Mouse (Mus musculus) CH12.LX (cell line): ENCODE data around the gene Syndig1l. TPM values are rescaled to one million over a fixed set of nuclear protein-coding genes. Genes with fewer than 3 reads are reported as not detected.

Source experiments
- DNase-seq: peaks from one replicate; pipeline ENCODE4 v3.0.0-alpha.2; 2013; ENCODE audit errors: extremely low read depth
- H3K27ac ChIP-seq: 2 replicates; pipeline ENCODE4 v1.5.1; 2012; ENCODE audit warnings: low read depth, mild to moderate bottlenecking, control low read depth, moderate library complexity; ENCODE audit not compliant: insufficient read depth
- H3K27me3 ChIP-seq: replicated peaks from 2 replicates; pipeline ENCODE3; 2012; ENCODE audit warnings: inconsistent platforms
- H3K36me3 ChIP-seq, 2 experiments: replicated peaks in 1 of 2; 2 replicates each; pipeline versions ENCODE3 to v1.6.1; 2012; ENCODE audit warnings: inconsistent platforms in 1 of 2, low read length in 1 of 2, mild to moderate bottlenecking in 1 of 2, mixed read lengths in 1 of 2, moderate library complexity in 1 of 2; ENCODE audit not compliant: control insufficient read depth in 1 of 2, insufficient read depth in 1 of 2
- H3K4me1 ChIP-seq, 2 experiments: 2 replicates each; pipeline ENCODE4 v1.6.1; 2012; ENCODE audit warnings: inconsistent platforms in 1 of 2, moderate library complexity in 1 of 2; ENCODE audit not compliant: insufficient read depth in 2 of 2, control insufficient read depth in 1 of 2
- H3K4me2 ChIP-seq: 2 replicates; pipeline ENCODE4 v1.6.1; 2012; ENCODE audit warnings: low read depth, mild to moderate bottlenecking, control low read depth; ENCODE audit not compliant: poor library complexity, insufficient read depth, severe bottlenecking
- H3K4me3 ChIP-seq, 3 experiments: fragments of 150-350 bp in 1 of 3; sonication (generic) in 1 of 3; replicated peaks in 1 of 3; 2 replicates each; pipeline versions ENCODE3 to v1.5.1; 2011 to 2012; ENCODE audit warnings: low read depth in 2 of 3, low read length in 2 of 3, mild to moderate bottlenecking in 2 of 3, moderate library complexity in 2 of 3, control low read depth in 1 of 3, improper control_type of control experiment in 1 of 3, inconsistent platforms in 1 of 3, mixed read lengths in 1 of 3; ENCODE audit not compliant: poor library complexity in 1 of 3
- H3K79me2 ChIP-seq: replicated peaks from 2 replicates; pipeline ENCODE4 v1.6.1; 2012; ENCODE audit warnings: mild to moderate bottlenecking, moderate library complexity; ENCODE audit not compliant: control insufficient read depth, poor library complexity, insufficient read depth, severe bottlenecking; ENCODE audit errors: extremely low read depth
- H3K9ac ChIP-seq: 2 replicates; pipeline ENCODE4 v1.6.1; 2012; ENCODE audit warnings: low read depth, mild to moderate bottlenecking, control low read depth, moderate library complexity; ENCODE audit not compliant: insufficient read depth
- H3K9me3 ChIP-seq: replicated peaks from 2 replicates; pipeline ENCODE3; 2012; ENCODE audit warnings: low read length, inconsistent platforms, mixed read lengths
- BHLHE40 ChIP-seq: IDR thresholded peaks from 2 replicates; pipeline ENCODE4 v1.6.1; 2011; ENCODE audit warnings: mild to moderate bottlenecking, low read depth, low read length, improper control_type of control experiment
- CHD1 ChIP-seq: IDR thresholded peaks from 2 replicates; pipeline ENCODE4 v1.6.1; 2012; ENCODE audit warnings: low read depth, low read length, improper control_type of control experiment, inconsistent platforms
- CHD2 ChIP-seq: IDR thresholded peaks from 2 replicates; pipeline ENCODE4 v1.6.1; 2011; ENCODE audit warnings: low read length, improper control_type of control experiment
- E2F4 ChIP-seq: IDR thresholded peaks from 2 replicates; pipeline ENCODE4 v1.6.1; 2011; ENCODE audit warnings: low read depth, low read length, improper control_type of control experiment; ENCODE audit not compliant: insufficient replicate concordance
- ELF1 ChIP-seq: IDR thresholded peaks from 2 replicates; pipeline ENCODE4 v1.6.1; 2014; ENCODE audit warnings: low read depth, mild to moderate bottlenecking, inconsistent platforms, low read length, improper control_type of control experiment
- EP300 ChIP-seq: IDR thresholded peaks from 2 replicates; pipeline ENCODE4 v1.6.1; 2011; ENCODE audit warnings: low read length, improper control_type of control experiment
- ETS1 ChIP-seq: conservative IDR thresholded peaks from 2 replicates; pipeline ENCODE4 v1.6.1; 2012; ENCODE audit warnings: low read depth, mild to moderate bottlenecking, inconsistent platforms, low read length, improper control_type of control experiment, moderate library complexity
- IRF4 ChIP-seq: IDR thresholded peaks from 2 replicates; pipeline ENCODE4 v1.6.1; 2014; ENCODE audit warnings: low read depth, mild to moderate bottlenecking, inconsistent platforms, low read length, improper control_type of control experiment
- JUN ChIP-seq: IDR thresholded peaks from 2 replicates; pipeline ENCODE4 v1.6.1; 2011; ENCODE audit warnings: low read depth, mild to moderate bottlenecking, low read length, improper control_type of control experiment, moderate library complexity; ENCODE audit not compliant: insufficient read depth
- JUND ChIP-seq: conservative IDR thresholded peaks from 2 replicates; pipeline ENCODE4 v1.6.1; 2011; ENCODE audit warnings: low read depth, low read length, improper control_type of control experiment
- KAT2A ChIP-seq: IDR thresholded peaks from 2 replicates; pipeline ENCODE4 v1.6.1; 2012; ENCODE audit warnings: low read length, improper control_type of control experiment, inconsistent platforms; ENCODE audit not compliant: insufficient replicate concordance
- MAFK ChIP-seq: IDR thresholded peaks from 2 replicates; pipeline ENCODE4 v1.6.1; 2011; ENCODE audit warnings: low read length, improper control_type of control experiment; ENCODE audit not compliant: insufficient replicate concordance
- MAX ChIP-seq: IDR thresholded peaks from 2 replicates; pipeline ENCODE4 v1.6.1; 2011; ENCODE audit warnings: low read length, improper control_type of control experiment
- MAZ ChIP-seq: IDR thresholded peaks from 2 replicates; pipeline ENCODE4 v1.6.1; 2012; ENCODE audit warnings: low read depth, mild to moderate bottlenecking, inconsistent platforms, low read length, improper control_type of control experiment, moderate library complexity
- MEF2A ChIP-seq: IDR thresholded peaks from 2 replicates; pipeline ENCODE4 v1.6.1; 2014; ENCODE audit warnings: low read depth, mild to moderate bottlenecking, inconsistent platforms, low read length, improper control_type of control experiment, borderline replicate concordance
- MXI1 ChIP-seq: IDR thresholded peaks from 2 replicates; pipeline ENCODE4 v1.6.1; 2011; ENCODE audit warnings: mild to moderate bottlenecking, low read depth, low read length, improper control_type of control experiment
- MYC ChIP-seq: IDR thresholded peaks from 2 replicates; pipeline ENCODE4 v1.6.1; 2011; ENCODE audit warnings: low read depth, mild to moderate bottlenecking, improper control_type of control experiment, low read length
- NRF1 ChIP-seq: IDR thresholded peaks from 2 replicates; pipeline ENCODE4 v1.6.1; 2014; ENCODE audit warnings: low read depth, mild to moderate bottlenecking, inconsistent platforms, low read length, improper control_type of control experiment, moderate library complexity
- POLR2AphosphoS2 ChIP-seq: IDR thresholded peaks from 2 replicates; pipeline ENCODE4 v1.6.1; 2011; ENCODE audit warnings: low read depth, low read length, improper control_type of control experiment
- RAD21 ChIP-seq: IDR thresholded peaks from 2 replicates; pipeline ENCODE4 v1.6.1; 2011; ENCODE audit warnings: low read depth, mild to moderate bottlenecking, low read length, improper control_type of control experiment, moderate library complexity
- RCOR1 ChIP-seq: conservative IDR thresholded peaks from 2 replicates; pipeline ENCODE4 v1.6.1; 2012; ENCODE audit warnings: low read depth, mild to moderate bottlenecking, inconsistent platforms, low read length, improper control_type of control experiment
- SMC3 ChIP-seq: IDR thresholded peaks from 2 replicates; pipeline ENCODE4 v1.6.1; 2011; ENCODE audit warnings: low read depth, low read length, improper control_type of control experiment
- TCF12 ChIP-seq: IDR thresholded peaks from 2 replicates; pipeline ENCODE4 v1.6.1; 2014; ENCODE audit warnings: low read depth, mild to moderate bottlenecking, inconsistent platforms, low read length, improper control_type of control experiment
- UBTF ChIP-seq: IDR thresholded peaks from 2 replicates; pipeline ENCODE4 v1.6.1; 2012; ENCODE audit warnings: low read depth, mild to moderate bottlenecking, inconsistent platforms, low read length, improper control_type of control experiment, moderate library complexity
- USF1 ChIP-seq: IDR thresholded peaks from 2 replicates; pipeline ENCODE4 v1.6.1; 2014; ENCODE audit warnings: low read depth, mild to moderate bottlenecking, inconsistent platforms, low read length, improper control_type of control experiment
- ZNF384 ChIP-seq: IDR thresholded peaks from 2 replicates; pipeline ENCODE4 v1.6.1; 2012; ENCODE audit warnings: low read depth, low read length, improper control_type of control experiment, inconsistent platforms
- dilution Hi-C: fragments of 300-500 bp; cut with MboI; formaldehyde crosslinking; loops from 2 replicates; pipeline ENCODE4 v1.14.3; 2020; ENCODE audit warnings: low sequenced_read_pairs; ENCODE audit not compliant: extremely low pct_unique_long_range_greater_than_20kb, extremely low pct_ligation_motif_present
- in situ Hi-C: fragments of 300-500 bp; cut with MboI; formaldehyde crosslinking; loops from 3 replicates; pipeline ENCODE4 v1.14.3; 2019; ENCODE audit warnings: low sequenced_read_pairs, low pct_ligation_motif_present, low pct_unique_long_range_greater_than_20kb, mixed read lengths
- polyA plus RNA-seq: library from polyadenylated mRNA; unstranded; fragments of >175 nt; gene quantifications from 2 replicates; pipeline ENCODE4 v1.2.1, GENCODE M21; 2012; ENCODE audit warnings: low read depth; ENCODE audit not compliant: insufficient read length
- total RNA-seq, 2 experiments: library from RNA; depleted of rRNA; stranded (reverse); fragments of 300-350 nt in 1 of 2; fragments of >200 nt in 1 of 2; gene quantifications; 2 replicates each; pipeline ENCODE4 v1.2.3; 2012 to 2014

Syndig1l gene
- total and polyA plus RNA-seq, 3 experiments = 0.16 TPM; not detected in 2

DNA sequence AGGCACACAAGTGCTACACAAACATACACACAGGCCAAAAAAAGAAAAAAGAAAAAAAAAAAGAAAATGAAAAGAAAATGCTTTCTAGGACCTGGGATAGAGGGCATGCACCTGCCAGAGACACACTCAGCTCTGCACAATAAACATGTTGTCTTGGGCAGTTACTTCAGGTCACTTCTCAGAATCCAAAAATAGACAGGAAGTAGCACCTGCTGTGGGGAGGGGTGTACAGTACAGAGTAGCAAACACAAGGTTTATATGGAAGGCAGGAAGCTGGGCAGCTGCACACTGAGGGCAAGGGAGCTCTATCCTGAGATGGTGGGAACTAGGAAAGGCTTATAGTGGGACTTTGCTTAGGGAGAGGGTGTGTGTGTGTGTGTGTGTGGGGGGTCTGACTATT, 7.3 kb downstream of the Syndig1l start:
- H3K9ac ChIP-seq = no peak overlapping the region
- in situ Hi-C loops (no loop called here), dilution Hi-C loops (no loop called here)
- no peaks in the 10 kb centered on the region for H3K9me3 ChIP-seq
- no peaks in the 10 kb centered on the region for H3K36me3 ChIP-seq
- TF ChIP-seq MEF2A (peak; percentile 79), CHD1 (no peak), MAFK (no peak), JUND (no peak), TCF12 (peak; percentile 45; the same call in 1 of the 2 replicates), USF1 (no peak), EP300 (no peak; the same call in 1 of the 2 replicates), NRF1 (no peak), POLR2AphosphoS2 (no peak), CHD2 (no peak)
- no peaks in the 10 kb centered on the region for H3K27me3 ChIP-seq
- H3K79me2 ChIP-seq = no peaks in the 10 kb centered on the region
- H3K4me1 ChIP-seq = peaks cover 12 to 41% of the 10 kb centered on the region in 2 experiments
- DNase-seq = peak; percentile 32
- H3K4me2 ChIP-seq = no peak overlapping the region; the same call in 1 of the 2 replicates
- H3K27ac ChIP-seq = no peak overlapping the region
- H3K4me3 ChIP-seq = no peak overlapping the region

DNA sequence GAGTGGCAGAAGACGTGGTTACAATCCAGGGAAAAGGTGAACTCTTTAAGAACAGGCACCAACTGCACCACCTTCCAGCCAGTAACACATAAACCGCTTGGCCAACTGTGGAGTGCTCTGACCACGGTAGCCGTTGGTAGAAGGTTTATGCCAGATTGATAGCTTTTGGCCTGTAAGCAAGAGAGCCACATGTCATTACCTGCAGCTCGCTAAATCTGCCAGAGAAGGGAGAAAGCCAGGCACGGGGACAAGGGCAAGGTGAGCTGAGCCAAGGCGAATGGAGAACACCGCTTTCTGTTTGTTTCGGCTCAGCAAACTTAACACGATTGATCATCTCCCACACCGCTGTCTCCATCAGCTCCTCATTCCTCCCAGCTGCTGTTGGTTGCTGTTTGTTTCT, 9.6 kb downstream of the Syndig1l start:
- peaks cover 12 to 31% of the 10 kb centered on the region in 2 experiments for H3K4me1 ChIP-seq
- no peak overlapping the region for H3K4me2 ChIP-seq
- TF ChIP-seq MXI1 = no peak
- in situ Hi-C loops = no loop called here
- no peak overlapping the region for H3K27ac ChIP-seq
- no peak overlapping the region for H3K9ac ChIP-seq
- H3K27me3 ChIP-seq = no peaks in the 10 kb centered on the region
- H3K9me3 ChIP-seq = no peaks in the 10 kb centered on the region
- dilution Hi-C loops = no loop called here
- no peaks in the 10 kb centered on the region for H3K79me2 ChIP-seq
- H3K36me3 ChIP-seq = no peaks in the 10 kb centered on the region
- DNase-seq = no peak
- no peak overlapping the region for H3K4me3 ChIP-seq

DNA sequence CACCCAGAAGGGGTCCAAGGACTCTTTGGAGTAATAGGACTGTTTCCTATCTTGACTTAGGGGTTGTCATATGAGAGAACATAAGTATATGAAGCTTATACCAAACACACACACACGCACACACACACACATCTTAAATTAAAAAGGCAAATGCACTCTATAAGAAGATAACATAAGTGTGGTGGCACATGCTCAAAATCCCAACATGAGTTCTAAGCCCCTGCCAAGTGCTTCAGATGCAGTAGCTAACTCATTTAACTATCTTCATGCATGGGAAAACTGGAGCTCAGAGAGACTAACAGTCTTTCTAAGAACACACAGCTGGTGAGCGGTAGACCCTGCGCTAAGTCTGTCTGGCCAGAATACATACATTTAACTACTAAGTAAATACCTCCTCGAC, 11.1 kb downstream of the Syndig1l start:
- Histone ChIP-seq H3K79me2 (no peaks in the 10 kb centered on the region), H3K36me3 (no peaks in the 10 kb centered on the region), H3K4me1 (peaks cover 12 to 29% of the 10 kb centered on the region in 2 experiments), H3K4me3 (no peak overlapping the region), H3K27me3 (no peaks in the 10 kb centered on the region), H3K9me3 (no peaks in the 10 kb centered on the region), H3K4me2 (no peak overlapping the region), H3K27ac (no peak overlapping the region), H3K9ac (no peak overlapping the region)
- in situ Hi-C loops (no loop called here), dilution Hi-C loops (no loop called here)
- TF ChIP-seq MAX (no peak), RCOR1 (no peak), ELF1 (no peak), MAZ (no peak), UBTF (no peak), ZNF384 (no peak), JUN (no peak), RAD21 (no peak), POLR2AphosphoS2 (no peak), KAT2A (no peak), BHLHE40 (no peak), JUND (no peak), MYC (no peak), E2F4 (no peak), ETS1 (no peak), SMC3 (no peak), IRF4 (no peak), CHD1 (no peak)
- no peak for DNase-seq
